Mouse (Mus musculus): Measurements from ENCODE around the gene Nploc4.
"Not testable (repeated sequence)": the region's sequence is repeated elsewhere in the genome, so short reads cannot be mapped to it uniquely, and the experiment has no call there.

The Nploc4 gene

DNA sequence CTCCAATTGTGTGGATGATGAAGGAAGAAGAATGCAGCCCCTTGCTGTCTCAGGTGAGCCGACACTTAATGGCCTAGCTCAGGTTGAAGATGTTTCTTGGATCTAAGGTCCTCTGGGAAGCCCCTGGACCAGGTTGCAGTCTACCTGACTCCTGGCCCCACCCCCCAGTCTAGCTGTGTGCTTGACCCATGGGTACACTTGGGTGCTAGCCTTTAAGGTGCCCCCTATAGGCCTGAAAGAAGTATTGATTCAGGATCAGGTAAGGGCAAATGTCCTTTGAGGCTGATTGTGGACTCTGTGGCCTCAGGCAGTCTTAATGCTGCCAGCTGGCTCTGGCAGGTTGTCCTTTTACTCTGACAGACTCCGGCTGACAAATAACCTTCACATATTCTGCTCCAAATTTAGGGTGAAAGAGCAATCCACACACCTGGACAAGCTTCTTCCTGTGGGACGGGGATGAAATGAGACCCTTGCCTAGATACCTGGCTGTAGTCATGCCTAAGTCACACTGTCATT, 5.3 kb upstream of the Nploc4 start:
- no peak for DNase-seq (ENCODE audit: low spot score)

DNA sequence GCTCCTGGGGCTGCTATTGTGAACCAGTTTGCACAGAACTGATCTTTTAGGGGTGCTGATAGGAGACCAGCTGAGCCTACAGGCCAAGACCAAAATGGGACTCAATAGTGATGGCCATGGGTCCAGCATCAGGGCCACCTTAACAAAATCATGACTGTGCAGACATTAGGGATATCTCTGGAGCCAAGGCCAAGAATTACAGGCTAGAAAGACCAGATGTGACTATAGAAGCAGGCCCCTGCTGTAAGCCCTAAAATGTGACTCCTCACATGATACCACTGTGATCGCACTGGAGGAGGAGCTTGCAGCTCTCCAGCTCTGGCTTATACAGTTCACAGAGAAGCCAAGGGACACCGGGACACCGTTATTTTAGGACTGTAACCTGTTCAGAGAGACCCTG, 4.8 kb upstream of the Nploc4 start, which contains the start of gene Tspan10:
TSS of gene Tspan10 (plus strand) at position 301 of the 400 bp plus-strand sequence.
- DNase-seq (ENCODE audit: low spot score): no peak

DNA sequence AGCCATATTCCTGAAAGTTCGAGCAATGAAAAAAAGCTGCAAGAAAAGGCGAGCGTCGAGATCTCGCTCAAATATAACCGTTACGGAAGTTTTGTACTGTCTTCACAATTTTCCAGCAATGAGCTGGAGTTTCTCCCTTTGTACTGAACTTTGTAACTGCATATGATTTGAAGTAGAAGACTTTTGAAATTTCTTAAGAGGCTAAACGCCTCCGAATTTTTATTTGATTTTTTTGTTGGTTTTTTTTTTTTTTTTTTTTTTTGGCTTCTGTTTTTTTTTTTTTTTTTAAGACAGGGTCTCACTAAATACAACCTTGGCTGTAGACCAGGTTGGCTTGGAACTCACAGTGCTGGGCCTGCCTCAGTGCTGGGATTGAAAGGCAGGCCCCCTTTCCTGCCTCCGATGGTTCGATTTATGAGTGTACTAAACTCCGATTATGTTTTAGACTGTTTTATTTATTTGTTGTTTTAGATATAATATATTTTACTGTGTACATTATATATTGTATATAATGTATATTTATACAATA, 413 bp upstream of the Nploc4 start:
- DNase-seq (ENCODE audit: low spot score): no peak

DNA sequence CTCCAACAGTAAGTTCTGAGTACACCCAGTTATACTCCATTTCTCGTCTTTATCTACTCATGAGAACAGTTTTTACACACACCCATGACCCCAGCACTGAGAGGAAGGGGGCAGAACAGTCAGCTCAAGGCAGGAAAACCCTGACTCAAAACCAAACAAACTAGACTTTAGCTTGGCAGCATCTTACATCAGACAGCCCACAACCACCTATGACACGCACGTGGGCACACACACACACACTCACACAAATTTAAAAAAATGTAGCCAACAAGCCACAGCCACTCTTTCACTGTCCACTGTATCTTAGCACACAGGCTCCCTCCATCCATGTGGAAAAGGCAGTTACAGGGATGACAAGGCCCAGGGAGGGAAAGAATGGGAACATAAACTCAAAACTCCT, 10.8 kb downstream of the Nploc4 start:
- DNase-seq (ENCODE audit: low spot score): no peak

DNA sequence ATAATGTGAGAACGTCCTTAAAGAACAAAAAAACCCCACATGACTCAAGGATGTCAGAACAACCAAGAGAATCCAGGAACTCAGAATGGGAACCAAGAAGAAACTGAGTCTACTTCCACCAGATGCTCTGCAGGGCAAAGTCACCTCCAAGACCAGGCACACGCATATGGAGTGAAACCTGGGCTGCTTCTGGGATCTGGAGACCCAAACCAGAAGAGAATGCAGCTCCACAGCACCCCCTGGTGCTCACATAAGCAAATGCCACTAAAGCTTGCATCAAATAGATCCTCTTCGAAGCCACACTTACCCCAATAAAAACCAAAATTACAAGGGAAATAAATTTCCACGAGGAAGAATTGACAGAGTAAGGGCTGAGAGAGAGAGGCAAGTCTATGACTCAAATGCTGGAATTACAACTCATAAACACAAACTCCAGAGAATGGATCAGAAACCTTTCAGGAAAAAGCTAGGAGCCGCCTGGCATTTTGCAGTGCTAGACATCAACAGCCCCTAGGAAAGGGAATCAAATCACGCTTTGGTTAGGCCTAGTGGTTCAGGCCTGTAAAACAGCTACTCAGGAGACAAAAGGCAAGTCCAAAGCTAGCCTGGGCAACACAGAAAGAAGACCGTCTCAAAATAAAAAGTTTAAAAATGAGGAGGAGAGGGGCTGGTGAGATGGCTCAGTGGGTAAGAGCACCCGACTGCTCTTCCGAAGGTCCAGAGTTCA, 13.8 kb downstream of the Nploc4 start:
- peak; percentile 72 for DNase-seq (ENCODE audit: low spot score)

DNA sequence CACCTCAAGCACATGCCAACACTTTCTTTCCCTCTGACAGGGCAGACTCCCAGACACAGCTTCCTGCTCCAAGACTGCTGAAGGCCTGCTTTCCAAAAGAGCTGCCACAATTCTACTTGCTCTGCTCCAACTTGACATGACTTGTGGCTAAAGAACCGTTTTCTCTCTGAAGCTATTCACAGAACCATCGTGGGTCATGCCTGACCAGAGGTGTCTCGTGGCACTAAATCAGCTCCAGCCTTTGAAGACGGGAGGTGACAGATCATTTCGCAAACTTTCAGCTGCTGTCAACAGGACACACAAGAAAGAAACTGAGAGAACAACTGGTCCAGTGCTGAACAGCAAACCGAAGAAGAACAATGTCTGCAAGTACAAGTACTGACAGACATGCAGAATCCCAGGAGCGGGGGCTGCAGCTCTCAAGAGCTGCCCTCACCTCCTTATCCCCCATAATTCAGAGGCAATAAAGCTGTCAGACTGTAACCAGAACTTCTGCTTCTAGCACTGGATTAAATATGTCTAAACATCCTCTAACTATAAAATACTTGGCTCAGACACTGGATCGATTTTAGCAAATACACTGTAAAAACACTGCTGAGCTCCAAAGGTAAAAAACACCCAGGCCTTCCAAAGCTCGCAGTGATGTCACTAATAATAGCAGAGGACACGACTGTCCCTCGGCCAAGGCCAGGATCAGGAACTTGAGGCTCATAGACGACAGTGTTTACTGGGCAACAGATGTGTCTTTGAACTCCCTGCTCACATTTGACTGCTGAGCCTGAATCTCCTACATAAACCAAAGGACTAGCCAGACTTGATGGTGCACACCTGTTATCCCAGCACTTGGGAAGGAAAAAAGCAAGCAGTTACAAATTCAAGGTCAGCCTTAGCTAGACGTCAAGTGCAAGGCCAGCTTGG, 14.6 kb downstream of the Nploc4 start:
- no peak for DNase-seq (ENCODE audit: low spot score)

DNA sequence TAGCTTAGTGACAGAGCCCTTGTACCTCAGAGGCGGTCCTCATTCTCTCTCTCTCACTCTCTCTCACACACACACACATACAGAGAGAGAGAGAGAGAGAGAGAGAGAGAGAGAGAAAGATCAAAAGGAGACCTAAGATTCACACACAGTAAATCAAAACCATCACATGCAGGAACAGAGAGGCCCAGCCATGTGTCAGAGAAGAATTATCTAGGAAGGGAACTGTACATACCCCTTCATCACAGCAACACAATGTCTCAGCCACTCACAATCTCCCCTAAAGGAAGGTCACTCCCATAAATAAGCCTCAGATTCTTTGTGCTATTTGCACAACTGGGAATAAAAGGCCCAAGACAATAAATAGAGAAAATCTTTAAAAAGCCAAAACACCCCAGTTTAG, 18.9 kb downstream of the Nploc4 start:
- no peak for DNase-seq (ENCODE audit: low spot score)

DNA sequence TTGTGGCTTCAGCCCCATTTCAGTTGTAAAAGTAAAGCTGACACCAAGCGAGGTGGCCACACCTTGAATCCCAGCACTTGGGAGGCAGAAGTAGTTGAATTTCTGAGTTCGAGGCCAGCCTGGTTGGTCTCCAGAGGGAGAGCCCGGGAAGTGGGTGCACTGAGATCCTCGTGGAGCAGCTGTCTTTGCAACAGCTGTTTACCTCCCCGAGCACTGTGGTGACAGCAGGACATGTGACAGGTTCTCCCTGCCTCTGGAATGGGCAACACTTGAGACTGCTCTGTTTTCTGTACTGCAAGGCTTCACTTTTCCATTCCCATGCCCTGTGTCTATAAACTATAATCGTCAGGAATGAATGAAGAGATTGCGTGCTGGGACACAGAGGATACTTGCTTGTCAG, 19.7 kb downstream of the Nploc4 start:
- DNase-seq (ENCODE audit: low spot score): no peak

DNA sequence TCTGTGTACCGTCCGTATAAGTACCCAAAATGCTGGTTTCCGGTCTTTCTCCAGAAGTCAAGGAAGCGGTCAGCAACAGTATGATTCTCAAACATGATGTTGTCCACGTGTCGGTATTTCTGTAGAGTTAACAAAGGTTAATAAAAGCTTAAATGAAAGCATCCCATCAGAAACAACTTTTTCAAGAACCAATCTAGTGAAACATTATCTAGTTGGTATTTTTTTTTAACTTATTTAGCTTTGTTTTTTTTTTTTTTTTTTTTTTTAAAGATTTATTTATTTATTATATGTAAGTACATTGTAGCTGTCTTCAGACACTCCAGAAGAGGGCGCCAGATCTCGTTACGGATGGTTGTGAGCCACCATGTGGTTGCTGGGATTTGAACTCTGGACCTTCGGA, 23.9 kb downstream of the Nploc4 start:
- DNase-seq (ENCODE audit: low spot score): not testable (repeated sequence)

DNA sequence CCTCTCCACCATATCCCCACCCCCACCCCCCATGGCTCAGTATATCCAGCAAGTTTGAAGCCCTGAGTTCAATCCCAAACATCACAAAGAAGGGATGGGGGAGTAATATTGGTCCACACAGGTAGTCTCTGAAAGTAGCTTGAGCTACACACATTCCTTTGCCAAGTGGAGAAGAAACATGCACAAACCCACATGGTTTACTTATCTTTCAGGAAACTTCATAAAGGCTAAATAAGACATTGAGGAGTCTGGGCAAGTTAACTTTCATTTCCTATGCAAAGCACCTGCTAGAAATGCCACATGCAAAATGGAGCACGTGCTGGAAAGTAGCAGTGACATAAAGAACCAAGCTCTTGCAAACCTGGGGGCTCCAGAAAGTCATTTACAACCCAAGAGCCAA, 31.1 kb downstream of the Nploc4 start:
- no peak for DNase-seq (ENCODE audit: low spot score)

DNA sequence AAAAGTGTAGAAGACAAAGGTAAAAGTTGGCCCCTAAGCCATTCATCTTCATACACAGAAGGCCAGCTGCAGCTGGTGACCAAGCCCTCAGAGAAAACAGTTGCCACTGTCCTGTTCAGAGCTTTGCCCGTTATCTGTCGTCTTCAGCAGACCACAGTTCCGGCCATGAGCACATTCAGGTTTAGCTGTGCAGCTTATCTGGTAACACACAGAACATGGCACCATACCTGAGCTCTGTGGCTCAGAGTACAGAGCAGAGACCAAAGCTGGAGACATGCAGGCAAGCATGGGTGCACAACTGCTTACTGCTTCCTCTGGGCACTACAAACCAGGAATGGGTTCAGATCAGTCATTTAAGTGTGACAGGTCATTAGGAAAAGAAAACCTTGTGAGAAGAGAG, 31.6 kb downstream of the Nploc4 start:
- no peak for DNase-seq (ENCODE audit: low spot score)

DNA sequence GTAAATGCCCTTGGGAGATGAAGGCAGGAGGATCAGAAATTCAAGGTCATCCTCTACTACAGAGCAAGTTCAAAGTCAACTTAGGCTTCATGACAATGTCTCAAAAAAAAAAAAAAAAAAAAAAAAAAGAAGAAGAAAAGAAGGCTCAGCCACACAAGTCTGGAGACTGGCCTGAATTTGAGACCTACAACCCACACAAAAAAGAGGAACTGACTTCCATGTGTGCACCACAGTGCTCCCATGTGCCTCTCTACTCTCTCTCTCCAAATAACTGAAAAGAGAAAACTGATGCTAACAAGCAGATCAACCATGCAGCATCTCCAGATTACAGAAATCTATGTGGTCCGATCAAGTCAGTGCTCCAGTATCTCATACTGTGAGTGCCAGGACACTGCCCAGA, 32.7 kb downstream of the Nploc4 start:
- DNase-seq (ENCODE audit: low spot score): no peak

DNA sequence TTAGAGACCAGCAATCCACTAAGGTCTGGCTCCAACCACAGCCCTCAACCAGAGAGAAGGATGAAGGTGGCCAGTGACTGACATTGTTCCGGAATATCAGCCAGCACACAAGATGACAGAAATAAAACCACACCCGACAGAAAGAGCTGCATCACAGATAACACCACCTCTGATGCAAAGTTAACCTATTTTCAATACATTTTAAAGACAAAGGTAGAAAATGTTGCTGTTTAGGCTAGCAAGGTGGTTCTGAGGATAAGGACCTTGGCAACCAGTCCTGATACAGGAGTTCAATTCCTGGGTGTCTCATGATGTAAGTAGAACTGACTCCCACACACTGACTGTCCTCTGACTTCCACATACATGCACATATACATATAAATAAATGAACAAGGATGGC, 38.2 kb downstream of the Nploc4 start:
- no peak for DNase-seq (ENCODE audit: low spot score)

DNA sequence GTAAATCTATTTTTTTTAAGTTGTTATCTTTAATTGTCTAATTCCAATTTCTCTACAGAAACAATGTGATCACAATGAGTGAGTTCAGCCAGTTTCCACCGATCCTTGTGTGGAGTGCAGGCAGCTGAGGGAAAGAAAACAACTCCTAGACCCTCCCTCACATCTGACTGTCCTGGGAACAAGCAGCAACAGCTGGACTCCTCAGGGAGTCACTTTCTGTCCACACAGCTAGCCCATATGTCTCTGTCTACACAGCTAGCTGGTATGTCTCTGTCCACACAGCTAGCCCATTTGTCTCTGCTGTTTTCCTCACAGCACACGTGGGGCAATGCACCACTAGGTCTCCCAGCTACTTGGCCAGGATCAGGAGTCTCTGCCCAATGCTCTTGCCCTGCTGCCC, 39.9 kb downstream of the Nploc4 start:
- DNase-seq (ENCODE audit: low spot score): peak; percentile 21

DNA sequence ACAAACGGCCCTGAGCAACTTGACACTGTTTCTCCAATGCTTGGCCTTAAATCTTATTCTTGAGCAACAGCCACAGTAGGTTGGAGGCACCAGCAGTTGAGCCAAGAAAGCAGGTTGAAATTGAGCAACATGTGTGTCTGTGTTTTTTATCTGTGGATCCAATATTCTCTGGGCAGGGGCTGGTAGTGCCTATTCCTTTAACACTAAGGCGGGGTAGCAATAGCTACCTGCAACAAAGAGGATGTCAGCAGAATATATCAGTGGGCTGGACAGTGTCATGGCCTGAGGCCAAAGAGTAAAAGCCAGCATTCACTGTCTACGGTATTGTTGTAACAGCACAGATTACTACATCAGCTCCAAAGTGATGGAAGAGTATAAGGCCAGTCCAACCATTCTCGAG, 41.8 kb downstream of the Nploc4 start:
- DNase-seq (ENCODE audit: low spot score): peak; percentile 93

DNA sequence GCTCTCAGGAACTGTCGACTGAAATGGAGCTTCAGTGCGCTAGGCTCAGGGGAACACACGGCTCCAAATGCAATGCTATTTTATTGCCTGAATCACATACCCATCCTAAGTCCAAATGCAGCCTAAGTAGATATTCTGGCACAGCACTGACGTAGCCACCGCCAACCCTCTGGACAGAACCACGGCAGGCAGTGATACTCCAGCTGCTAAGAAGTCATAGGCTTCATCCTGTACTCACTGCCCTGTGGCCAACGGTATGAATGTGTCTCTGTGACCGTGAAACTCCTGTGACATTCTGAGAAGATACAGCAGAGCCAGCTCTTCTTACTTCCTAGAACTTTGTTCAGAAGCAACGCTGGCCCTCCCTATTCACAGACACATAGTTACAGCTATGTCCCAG, 48.9 kb downstream of the Nploc4 start:
- DNase-seq (ENCODE audit: low spot score): no peak

DNA sequence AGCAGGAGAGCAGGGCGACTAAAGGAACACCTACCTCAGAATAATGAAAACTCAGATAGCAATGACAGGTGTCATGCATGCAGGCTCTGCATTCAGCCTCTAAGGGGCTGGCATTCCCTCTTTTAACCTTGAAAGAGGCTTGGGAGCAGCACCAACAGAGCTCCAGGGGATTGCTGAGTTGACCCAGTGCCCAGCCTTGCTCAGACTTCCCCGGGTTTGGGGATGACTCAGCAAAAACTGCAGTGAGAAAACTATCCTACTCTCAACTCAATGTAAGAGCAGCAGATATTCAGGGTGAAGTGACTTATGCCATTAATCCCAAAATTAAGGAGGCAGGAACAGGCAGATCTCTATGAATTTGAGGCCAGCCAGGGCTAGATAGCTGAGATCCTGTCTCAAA, 50.4 kb downstream of the Nploc4 start:
- peak; percentile 57 for DNase-seq (ENCODE audit: low spot score)

DNA sequence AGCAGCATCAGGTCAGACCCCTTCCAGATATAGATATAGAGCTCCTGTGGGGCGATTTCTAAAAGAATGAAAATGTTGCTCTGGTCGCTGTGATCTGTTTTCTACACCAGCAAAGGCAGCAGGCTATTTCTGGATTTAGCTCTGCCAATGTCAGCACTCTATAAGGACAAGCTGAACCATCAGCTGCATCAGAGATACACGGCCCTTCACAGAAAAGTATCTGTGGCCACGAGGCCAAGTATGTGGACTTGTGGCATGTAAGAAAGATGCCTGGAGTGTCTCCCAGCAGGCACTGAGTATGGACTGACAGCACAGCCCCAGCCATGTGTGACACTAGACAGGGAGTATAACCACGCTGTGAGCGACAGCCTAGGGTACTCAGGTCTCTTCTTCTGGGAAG, 50.9 kb downstream of the Nploc4 start:
- DNase-seq (ENCODE audit: low spot score): no peak

DNA sequence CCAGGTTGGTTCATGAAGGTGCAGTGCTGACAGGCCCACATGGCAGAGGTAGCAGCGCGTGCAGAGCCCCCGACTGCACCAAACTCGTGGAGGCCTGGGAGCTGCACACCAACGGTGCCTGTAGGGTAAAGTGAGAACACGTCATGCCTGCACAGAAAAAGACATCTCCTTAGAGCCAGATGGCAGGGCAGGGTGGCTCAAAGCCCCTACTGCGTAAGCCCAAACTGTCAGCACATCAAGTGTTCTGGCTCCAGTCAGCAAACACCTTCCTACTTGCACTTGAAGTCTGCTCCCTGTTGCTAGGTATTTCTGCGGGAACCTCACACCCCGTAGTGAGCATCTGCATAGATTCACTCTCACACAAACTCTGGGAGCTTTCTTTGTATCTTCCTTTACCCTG, 55.0 kb downstream of the Nploc4 start:
- no peak for DNase-seq (ENCODE audit: low spot score)

DNA sequence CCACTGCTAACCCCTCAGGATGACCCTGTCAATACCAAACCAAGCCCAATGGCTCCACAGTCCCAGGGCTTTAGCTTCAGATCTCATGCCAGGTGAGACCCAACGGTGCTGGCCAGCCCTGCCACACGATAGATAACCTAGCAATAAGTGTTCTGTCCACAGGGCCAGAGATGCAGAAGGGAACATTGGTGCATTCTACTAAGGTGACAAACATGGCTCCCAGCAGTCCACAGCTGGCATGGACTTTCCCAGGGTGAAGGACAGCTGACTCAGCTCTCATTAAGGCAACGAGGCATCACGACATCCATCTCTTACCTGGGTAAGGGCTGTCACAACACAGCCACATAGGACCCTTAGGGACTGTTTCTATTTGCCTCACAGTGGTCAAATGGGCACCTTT, 56.4 kb downstream of the Nploc4 start:
- DNase-seq (ENCODE audit: low spot score): no peak

DNA sequence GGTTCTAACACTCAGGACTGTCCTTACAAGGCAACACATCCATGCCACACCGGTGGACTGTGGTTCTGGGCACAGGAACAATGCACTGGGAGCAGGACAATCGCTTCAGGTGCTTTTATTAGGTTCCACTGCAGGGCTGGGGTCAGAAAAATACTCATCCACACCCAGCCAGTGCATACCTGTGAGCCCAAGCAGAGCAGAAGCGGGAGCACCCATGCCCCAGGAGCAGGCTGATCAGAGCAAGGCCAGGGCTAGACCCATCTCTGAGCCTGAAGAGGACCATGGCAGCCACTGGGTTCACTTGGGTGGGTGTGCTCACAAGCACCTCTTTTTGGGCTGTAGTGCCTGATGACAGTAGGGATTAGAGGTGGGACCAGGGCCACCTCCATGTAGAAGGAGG, 57.2 kb downstream of the Nploc4 start:
- DNase-seq (ENCODE audit: low spot score): no peak

DNA sequence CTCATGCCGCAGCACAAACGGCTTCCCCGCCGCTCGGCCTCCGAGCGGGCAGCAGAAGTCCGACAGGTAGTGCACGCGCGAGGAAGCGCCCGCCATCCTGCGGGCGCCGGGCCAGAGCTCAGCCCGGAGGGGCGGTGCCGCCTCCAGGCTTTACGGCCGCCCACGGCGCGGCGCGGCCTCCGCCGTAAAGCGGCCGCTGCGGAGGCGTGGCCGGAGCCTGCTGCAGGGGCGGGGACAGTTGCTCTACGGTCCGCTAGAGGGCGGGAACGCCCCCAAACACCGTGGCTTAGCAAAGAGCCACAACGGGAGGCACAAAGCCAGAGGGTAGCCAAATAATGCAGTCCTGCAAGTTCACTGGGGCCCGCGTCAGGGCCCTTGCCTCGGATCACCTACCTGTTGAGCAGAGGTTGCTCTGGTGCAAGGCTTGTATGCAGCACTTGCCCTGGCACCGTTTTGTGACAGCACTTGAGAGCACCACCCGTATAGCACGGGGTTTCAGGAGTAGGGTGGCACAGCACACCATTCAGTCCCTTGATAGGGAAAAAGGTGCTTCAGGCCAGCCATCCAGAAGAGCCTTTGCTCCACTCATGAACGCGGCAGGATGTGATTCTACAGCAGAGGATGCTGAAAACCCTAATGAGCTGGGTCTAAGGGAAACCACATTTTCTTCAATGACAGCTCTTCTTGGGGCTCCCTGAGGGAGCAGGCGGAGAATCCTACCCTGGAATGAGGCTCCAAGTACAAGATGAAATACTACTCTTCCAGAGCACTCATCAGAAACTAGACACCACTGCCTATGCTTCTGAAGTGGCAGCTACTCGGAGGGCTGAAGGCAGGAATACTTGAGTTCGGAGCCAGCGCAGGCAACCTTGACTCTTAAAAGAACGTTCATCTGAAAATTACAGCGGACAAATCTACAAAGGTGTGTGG, 58.6 kb downstream of the Nploc4 start, which contains the start of gene Faap100:
TSS of gene Faap100 (minus strand) at position 154 of the 930 bp plus-strand sequence.
- peak; percentile 90 for DNase-seq (ENCODE audit: low spot score)

All from adipocyte (in vitro differentiated cells).